Mouse (Mus musculus) testis, adult 2 months (tissue): ENCODE data around the gene Lysmd3.
"Not testable (repeated sequence)": the region's sequence is repeated elsewhere in the genome, so short reads cannot be mapped to it uniquely, and the experiment has no call there.

ENCODE experiments used
- CTCF ChIP-seq: fragments of 200-500 bp; IDR thresholded peaks from 2 replicates; pipeline ENCODE4 v1.5.1; 2012; ENCODE audit warnings: low read depth, mild to moderate bottlenecking, inconsistent platforms, low read length, moderate library complexity; ENCODE audit not compliant: control insufficient read depth, insufficient read depth, insufficient replicate concordance
- POLR2A ChIP-seq: fragments of 200-500 bp; IDR thresholded peaks from 2 replicates; pipeline ENCODE4 v1.6.1; 2012; ENCODE audit warnings: low read depth, mild to moderate bottlenecking, inconsistent platforms, low read length, moderate library complexity; ENCODE audit not compliant: control insufficient read depth

GRCm38 (mm10) chr13:81627861-81628260, 29.6 kb upstream of the Lysmd3 start:
- not testable (repeated sequence) for TF ChIP-seq POLR2A, CTCF
